Mouse (Mus musculus): Measurements from ENCODE around the gene AW822073.
"Not testable (repeated sequence)": the region's sequence is repeated elsewhere in the genome, so short reads cannot be mapped to it uniquely, and the experiment has no call there.

AW822073 gene

DNA sequence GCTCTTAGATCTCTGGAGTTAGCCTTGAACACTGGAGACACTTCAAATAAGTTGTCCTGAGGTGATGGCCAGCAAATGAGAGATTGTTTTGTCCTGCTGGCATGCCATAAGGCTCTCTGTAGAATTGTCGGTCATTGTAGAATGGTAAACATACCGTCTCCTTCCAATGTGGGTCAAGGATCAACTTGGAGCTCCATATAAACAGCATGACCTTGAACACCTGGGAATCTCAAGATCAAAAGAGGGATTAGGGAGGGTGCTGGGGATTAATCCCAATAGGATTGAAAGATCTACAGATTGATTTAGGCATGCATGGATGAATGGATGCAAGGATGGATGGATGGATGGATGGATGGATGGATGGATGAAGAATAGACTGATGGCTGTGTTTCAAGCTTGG lies 3.2 kb downstream of the AW822073 start:
- DNase-seq (ENCODE audit: low read depth), result not testable (repeated sequence)

- DNase-seq (ENCODE audit: low read depth), result no peak
Measured at GRCm38 (mm10) chr10:58220726-58221125, 4.0 kb downstream of the AW822073 start.

DNA sequence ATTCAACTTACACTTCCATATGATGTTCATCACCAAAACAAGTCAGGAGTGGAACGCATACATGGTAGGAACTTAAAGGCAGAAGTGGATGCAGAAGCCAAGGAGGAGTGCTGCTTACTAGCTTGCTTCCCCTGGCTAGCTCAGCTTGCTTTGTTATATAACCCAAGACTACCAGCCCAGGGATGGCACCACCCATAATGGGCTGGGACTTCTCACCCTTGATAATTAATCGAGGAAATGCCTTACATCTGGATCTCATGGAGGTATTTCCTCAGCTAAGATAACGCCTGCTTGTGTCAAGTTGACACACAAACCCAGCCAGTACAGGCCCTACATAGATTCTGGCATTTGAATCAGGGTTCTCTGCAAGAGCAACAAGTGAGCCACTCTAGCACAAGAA lies 7.4 kb downstream of the AW822073 start:
- no peak for DNase-seq (ENCODE audit: low read depth)

- DNase-seq (ENCODE audit: low read depth), result no peak
Measured at GRCm38 (mm10) chr10:58215353-58215752, 9.4 kb downstream of the AW822073 start.

DNA sequence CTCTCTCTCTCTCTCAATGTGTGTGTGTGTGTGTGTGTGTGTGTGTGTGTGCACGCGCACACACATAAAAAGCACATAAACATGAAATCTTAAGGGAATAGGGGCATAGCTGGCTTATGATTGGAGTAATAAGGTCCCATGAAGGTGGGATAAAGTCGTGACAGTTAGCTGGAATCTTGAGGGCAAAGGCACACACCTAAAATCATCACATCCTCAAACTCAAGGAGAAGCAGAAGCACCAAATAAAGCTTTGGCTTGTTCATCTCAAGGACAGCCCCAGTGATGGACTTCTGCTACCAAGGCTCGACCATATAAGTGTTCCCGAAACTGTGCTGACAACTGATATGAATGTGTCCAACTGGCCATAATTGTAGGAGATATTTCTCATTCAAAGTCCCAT lies 9.8 kb downstream of the AW822073 start:
- no peak for DNase-seq (ENCODE audit: low read depth)

- no peak for DNase-seq (ENCODE audit: low read depth)
Measured at GRCm38 (mm10) chr10:58214497-58214896, 10.2 kb downstream of the AW822073 start.

- no peak for DNase-seq (ENCODE audit: low read depth)
Measured at GRCm38 (mm10) chr10:58212230-58212629, 12.5 kb downstream of the AW822073 start.

DNA sequence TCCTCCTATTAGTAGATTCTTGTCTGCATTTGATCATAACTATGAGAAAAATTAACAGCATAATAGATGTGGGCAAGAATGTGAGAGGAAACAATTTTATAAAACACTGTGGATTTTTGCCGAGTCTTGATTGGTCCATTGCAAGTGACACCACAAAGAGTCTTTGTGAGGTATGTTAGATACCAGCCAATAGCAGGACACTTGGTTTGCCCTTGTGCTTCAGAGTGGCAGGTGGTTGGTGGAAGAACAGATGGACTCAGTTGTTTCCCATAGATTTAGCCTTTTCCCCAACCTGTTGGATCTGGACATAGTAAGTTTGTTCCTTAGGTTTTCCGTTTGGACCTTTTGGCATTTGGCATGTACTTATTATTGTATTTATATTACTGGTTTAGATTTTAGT lies 13.5 kb downstream of the AW822073 start:
- DNase-seq (ENCODE audit: low read depth), result no peak

GRCm38 (mm10) chr10:58210514-58210913 lies 14.2 kb downstream of the AW822073 start:
- DNase-seq (ENCODE audit: low read depth), result no peak

DNA sequence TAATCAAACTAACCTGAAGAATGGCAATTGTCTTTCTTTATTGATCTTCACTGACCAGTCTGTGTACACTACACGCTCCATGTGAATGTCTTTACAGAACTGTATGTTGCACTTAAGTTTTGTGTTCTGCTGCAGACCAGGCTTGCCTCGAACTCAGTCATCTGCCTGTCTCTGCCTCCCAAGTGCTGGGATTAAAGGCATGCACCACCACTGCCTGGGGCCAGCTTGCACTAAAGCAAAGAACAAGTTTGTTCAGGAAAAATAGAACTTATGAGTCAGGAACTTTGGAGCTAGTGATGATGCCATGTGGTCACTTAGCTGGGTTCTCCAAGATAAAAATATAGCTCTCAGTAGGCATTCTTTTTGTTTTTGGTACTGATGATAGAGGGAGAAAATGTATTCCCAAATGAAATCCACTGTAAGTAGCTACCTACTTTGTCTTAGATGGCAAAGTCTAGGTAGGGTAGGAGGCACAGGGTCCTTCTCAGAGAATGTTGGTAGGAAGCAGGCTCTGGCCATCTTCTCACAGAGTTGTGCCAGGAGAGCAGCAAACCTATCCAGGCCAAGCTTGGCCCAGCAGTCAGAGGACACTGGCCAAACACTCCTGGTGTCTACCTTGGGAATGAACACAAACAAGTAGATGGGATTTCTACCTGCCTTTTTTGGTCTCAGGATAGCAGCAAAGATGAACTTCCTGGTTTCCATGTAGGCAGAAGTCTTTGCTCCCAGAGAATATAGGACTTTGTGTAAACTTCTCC lies 14.8 kb downstream of the AW822073 start:
- DNase-seq (ENCODE audit: low read depth), result no peak

DNA sequence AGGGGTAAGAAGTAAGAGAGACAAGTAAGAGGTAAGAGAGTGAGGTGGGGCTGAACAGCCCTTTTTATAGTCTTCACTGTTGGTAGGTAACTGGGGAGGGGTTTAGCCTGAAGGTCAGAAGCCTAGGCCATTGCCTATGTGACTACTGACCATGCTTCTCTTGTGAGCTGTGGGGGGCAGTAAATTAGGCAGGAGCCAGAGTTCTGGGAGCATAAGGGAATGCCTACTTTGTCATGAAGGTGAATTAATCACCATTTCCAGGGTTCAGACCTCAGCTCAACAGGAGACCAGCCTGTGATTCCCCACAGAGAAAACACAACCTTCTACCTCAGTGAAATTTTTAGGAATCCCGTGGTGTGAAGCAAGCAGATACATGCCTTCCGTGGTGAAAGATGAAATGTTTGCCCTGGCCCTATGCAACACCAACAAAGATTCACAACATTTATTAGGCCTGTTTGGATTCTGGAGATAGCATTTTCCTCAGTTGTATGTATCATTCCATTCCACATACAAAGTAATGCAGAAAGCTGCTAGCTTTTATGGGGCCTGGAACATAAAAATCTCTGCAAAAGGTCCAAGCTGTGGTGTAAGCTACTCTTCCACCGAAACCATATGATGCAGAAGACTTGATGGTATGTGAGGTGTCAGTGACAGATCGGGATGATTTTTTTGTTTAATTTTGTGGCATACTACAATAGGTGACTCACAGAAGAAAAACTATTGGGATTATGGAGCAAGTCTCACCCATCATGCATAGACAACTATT lies 17.9 kb downstream of the AW822073 start:
- DNase-seq (ENCODE audit: low read depth), result no peak

- no peak for DNase-seq (ENCODE audit: low read depth)
Measured at GRCm38 (mm10) chr10:58205986-58206385, 18.7 kb downstream of the AW822073 start.
